Mouse (Mus musculus): ENCODE results near the gene Adipoq.

Gene Adipoq

DNA sequence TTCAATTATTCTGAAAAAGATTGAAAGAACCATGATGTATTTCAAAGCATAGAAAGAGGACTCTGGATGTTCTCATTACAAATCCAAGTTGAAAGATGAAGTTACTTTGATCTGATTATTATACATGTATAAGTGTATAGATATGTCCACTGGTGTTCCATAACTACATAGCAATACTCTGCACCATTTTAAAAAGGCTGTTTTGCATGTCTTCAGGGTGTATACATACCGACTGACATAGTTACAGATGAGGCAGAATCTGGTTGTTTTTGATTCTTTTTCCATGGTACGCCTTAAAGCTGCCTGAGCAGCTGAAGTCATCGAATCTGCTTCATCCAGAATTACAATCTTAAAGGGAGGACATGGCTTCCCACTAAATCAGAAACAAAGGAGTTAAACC is 30.9 kb upstream of the Adipoq start:
- no peak for DNase-seq (ENCODE audit: low spot score)

DNA sequence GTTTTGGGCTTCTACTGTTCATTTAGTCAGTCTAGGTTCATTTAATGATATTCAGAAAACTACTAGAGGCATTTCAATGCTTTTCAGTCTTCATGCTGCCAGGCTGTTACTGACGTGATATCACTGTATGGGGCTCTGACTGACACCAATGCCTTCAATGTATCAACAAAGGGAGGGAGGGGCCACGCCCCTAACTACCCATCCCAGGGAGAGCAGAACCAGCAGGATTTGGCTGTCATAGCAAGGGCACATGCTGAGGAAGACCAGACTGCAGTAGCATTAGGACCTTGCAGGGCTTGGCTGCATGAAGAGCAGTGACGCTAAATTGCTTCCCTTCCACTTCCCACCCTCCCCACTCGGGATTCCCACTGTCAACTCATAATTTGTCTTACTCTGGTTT is 29.2 kb upstream of the Adipoq start:
- no peak for DNase-seq (ENCODE audit: low spot score)

DNA sequence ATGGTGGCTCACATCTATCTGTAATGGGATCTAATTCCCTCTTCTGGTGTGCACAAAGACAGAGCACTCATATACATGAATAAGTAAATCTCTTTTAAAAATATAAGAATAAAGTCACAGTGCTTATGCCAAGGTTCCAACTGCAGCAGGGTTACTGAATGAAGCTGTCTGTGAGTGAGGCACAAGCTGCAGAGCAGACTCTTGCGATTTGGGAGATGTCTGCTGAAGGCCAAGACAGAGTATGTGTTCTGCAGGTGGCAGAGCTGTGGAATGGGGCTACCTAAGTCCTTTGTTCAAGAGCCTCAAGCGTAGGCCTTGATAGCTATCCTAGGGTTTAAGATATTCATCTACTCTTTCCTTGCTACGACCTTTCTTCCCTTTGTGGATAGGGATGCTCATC is 23.9 kb upstream of the Adipoq start:
- no peak for DNase-seq (ENCODE audit: low spot score)

DNA sequence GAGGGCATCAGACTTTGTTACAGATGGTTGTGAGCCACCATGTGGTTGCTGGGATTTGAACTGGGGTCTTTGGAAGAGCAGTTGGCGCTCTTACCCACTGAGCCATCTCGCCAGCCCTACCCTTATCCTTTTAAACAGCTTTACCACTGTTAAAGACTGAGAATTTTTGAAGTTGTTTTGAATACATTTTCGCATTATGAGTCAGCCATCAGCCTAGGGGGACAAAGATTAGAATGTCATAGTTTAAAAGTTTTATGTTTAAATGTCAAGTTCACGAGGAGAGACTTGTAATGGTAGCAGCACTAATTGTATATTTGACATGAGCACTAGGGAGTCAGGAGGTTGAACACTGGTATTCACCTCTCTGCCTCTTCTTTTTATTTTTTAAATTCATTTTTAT is 23.2 kb upstream of the Adipoq start:
- DNase-seq (ENCODE audit: low spot score) = no peak

DNA sequence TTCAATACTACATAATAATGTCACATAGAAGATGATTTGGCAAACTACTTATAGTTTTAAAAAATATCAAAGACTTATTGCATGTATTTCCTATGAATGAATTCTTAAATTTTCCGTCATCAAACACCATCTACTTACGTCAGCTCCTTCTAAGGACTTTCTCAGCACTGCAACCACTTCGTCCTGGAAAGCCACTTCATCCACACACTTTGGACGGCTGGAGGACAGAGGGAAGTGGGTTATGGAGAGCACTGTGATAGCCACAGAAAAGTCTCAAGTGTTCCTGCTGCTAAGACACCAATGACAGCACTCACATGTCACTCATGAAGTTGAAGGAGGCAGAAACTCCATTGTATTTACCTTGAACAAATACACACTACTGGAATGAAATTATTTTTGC is 21.9 kb upstream of the Adipoq start:
- DNase-seq (ENCODE audit: low spot score) = no peak

DNA sequence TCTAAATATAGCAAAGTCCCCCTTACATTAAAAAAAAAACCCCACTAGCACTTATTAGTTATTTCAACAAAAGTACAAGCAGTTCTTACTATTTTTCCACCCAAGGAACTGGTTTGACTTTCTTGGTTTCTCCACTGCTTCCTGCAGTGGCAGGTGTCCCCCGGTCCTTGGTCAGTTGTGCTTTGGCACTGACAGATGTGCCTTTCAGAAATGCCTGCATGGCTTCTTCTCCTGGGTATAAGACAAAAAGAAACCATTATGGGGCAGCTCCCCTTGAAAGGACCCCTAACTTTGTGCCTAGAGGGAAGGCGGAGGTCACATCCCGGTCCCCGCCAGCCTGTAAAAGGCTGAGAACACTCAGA is 19.0 kb upstream of the Adipoq start:
- DNase-seq (ENCODE audit: low spot score) = no peak

DNA sequence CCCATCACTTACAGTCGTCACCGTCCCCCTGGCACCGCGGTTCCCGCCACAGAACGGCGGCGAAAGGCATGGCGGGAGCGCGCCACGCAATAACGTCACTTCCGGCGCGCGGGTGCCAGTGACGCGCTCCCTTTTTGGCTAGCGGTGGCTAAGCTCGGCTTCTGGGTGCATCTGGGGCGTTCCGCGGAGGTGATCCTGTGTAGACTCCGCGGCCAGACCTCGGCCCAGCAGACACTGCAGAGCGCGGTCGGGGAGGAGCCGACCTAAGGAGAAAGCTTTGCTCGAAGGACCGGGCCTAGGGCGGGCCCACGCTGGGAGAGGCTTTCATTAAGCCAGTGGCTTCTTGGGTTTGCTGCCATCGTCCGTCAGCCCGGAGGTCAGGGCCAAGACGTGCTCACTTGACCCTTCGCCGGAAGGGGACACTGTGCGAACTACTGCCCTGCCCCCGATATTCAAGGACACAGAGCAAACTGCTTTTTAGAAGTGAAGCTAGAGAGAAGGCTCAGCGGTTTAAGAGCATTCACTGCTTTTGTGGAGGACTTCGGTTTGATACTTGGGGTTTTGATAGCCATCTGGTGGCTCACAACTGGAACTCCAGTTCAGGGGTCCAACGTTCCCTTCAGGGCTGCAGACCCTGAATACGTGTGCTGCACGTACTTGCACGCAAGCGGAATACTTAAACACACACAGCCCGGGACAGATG is 18.5 kb upstream of the Adipoq start, which contains the start of gene Rfc4:
Gene Rfc4, minus strand, starts transcription at position 65 of the 703 bp plus-strand sequence.
- peak; percentile 92 for DNase-seq (ENCODE audit: low spot score)

DNA sequence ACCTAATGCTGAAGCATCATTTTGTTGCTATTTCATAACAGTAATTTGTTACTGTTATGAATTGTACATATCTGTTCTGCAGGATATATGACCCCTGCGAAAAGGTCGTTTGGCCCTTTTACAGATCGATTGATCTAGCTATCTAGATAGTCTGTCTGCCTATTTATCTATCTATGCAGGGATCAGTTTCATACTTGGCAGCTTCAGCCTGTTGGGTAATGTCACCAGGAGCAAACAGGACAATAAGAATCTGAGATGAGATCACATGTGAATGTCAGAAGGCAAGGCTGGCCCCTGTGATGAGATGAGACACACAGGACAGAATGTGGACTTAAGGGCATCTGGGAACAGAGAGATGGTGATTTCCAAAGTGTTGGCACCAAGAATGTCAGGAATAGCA is 16.0 kb upstream of the Adipoq start:
- no peak for DNase-seq (ENCODE audit: low spot score)

DNA sequence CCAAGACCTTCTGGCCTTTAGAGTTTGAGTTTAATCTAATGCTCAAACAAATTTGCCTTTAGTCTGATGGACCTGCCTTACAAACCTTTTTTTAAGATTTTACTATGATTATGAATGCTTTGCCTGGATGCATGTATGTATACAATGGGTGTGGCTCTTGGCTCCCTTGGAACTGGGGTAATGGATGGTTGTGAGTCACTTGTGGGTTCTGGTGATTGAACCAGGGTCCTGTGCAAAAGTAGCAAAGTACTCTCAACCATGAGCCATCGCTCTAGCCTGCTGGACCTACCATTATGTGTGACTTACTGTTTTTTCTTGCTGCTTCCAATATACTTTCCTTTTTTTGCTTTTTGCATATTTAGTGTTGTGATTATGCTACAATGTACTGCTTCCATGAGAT is 14.0 kb upstream of the Adipoq start:
- DNase-seq (ENCODE audit: low spot score) = no peak

DNA sequence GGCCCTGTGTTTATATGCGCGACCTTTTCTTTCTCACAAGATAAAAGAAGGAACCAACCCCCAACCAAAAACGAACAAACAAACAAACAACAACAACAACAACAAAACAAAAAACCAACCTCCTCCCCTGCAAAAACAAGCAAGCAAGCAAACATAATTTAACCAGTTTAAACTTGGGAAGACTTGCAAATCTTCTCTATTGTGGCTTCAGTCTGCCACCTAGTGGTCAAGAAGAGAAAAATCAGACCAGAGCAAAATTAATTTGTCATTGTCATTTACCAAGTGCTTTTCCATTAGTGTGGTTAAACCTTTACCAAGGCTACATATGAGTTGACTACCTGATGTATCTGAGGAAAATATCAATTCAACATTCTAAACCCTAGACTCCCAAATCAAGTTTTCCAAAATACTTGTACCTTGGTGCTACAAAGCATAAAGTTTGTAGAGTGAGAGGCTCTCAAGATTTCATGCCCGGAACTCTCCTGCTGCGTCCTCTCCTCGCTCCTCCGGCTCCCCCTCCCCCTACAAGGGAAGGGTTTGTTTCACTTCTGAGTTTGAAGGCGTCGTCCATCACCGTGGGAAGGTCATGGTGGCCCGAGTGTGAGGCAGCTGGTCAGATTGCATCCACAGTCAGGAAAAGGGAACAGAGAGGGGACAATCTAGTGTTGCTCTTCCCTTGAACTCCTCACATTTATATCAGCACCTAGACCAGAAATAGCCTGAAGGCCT is 10.8 kb upstream of the Adipoq start:
- DNase-seq (ENCODE audit: low spot score) = no peak

DNA sequence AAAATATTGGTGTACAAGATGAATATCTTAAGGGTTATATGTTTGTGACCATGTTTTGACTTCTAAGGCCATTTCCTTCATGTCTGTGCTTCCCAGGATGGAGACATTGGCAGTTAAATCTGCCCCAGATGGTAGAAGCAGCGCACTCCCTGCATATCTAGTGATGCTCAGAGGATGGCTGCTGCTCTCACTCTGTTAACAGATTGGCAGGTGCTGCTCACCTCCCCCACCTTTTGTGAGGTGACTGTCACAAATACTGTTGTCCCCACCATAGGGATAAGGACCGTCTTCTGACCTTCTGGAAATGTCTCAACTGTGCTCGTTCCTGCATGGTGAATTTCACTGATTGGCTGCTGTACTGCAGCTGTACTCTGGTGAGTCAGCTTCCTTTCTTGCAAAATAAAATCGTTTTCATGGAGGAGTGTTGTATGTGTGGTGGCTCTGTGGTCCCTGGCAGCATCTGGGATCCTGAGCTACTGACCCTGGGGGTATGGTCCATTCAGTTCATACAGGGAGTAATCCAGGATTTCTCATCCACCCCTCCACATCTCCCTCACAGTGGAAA is 9.8 kb upstream of the Adipoq start:
- no peak for DNase-seq (ENCODE audit: low spot score)

DNA sequence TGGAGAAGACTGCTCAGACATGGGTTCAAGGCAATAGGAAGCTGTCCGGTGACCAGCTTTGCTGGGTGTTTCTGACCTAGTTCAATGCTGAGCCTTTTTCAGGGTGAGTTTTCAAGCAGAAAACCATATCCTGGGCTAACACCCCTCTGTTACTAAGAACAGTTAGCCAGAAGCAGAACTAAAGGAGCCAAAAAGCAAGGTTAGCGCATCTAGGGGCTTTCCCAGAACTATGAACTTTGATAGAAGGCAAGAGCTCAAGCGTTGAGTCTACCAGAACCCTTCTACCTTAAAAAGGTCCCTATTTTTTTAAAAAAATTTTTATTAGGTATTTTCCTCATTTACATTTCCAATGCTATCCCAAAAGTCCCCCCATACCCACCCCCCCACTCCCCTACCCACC is 5.4 kb upstream of the Adipoq start:
- no peak for DNase-seq (ENCODE audit: low spot score)

DNA sequence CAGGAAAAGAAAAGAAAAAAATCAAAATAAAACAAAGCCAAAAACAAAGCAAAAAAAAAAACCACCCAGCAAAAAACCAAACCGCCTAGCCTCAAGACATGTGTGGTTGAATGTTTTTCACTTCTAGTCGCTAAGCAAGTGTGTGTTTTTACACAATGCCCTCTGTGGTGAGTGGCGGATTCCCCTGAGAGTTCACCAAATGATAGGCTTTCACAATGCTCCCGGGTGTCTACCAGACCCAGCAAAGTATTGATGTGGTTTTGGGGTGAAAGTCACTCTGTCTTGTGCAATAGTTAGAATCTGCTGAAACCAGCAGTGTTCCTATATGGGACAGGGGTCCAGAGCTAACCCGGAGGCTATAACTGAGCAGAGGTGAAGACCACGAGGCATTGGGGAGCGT is 2.0 kb upstream of the Adipoq start:
- no peak for DNase-seq (ENCODE audit: low spot score)

DNA sequence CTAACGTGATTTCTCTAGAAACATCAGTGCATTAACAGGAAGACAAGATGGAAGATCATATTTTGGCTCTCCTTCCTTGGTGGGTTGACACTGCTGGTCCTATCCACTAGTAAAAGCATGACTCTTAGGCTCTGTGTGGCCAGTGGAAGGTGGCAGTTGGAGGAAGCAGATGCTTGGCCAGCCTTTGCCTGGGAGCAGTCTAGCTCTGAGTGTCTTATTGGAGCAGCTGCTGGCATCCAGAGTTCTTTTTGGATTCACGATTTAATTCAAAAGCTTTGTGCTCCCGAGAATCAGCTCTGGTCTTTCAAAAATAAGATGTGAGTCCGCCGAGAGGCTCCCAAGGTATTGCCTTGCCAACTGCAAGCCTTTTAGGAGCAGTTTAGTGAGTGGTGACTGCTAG is 1.1 kb upstream of the Adipoq start:
- DNase-seq (ENCODE audit: low spot score) = no peak

DNA sequence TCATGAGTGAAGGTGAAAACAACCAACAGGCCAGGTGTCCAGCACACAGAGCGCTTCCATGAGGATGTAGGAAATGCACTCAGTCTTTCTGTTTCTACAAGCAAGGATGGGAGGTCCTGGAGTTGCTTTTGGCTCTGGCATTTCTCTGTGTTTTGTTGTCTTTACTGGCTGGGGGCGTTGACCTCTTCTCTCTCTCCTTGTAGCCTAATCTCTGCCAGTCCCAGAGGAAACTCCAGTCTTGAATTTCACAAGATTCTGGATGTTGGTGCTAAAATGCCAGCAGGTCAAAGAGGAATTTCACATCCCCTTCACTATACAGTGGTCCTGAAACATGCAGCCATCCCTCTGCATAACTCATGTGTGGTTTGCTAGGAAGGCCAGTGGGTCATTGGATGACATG is 2.6 kb downstream of the Adipoq start:
- DNase-seq (ENCODE audit: low spot score) = no peak

DNA sequence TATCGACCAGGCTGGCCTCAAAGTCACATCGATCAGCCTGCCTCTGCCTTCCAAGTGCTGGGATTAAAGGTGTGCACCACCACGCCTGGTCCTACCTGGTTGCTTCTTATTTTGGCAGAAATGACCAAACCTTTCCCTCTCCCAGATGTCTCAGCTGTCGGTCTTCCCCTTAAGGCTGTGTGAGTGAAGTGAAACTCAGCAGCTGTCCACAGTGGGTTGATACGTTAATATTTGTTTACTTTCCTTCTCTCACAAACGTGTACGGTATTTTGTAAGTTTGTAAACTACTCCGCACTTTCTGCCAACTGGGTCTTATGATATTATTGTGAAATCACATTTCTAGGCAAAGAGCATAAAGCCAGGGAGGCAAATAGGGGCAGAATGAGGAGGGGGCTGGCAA is 3.1 kb downstream of the Adipoq start:
- DNase-seq (ENCODE audit: low spot score) = no peak

DNA sequence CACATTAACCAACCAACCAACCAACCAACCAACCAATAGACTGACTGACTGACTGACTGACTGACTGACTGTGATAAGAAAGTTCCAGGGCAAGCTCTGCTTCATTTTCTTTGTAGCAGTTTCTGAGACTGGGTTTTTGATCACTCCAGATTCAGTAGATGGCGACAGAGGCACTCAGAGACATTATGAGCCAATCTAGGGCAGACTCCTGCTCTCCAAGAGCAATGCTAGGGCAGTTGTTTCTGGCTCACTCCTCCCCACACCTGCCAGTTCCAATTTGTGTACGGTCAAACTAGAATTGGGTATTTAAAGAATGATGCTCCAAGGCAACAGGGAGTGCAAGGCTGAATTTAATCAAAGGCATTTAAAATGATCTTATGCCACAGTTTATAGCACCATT is 5.1 kb downstream of the Adipoq start:
- no peak for DNase-seq (ENCODE audit: low spot score)

DNA sequence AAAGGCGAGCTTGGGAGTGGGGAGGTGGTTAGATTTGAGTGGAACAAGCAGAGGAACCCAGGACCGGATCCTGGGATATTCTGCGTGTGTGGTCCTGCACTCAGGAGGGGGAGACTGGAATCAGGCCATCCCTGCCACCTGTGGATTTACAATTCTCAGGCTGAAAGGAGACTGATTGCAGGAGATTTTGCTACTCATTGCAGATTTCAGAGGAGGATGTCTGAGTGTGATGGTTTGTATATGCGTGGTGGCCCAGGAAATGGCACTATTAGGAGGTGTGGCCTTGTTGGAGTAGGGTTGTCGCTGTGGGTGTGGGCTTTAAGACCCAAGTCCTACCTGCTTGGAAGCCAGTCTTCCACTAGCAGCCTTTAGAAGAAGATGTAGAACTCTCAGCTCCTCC is 7.9 kb downstream of the Adipoq start:
- DNase-seq (ENCODE audit: low spot score) = no peak

DNA sequence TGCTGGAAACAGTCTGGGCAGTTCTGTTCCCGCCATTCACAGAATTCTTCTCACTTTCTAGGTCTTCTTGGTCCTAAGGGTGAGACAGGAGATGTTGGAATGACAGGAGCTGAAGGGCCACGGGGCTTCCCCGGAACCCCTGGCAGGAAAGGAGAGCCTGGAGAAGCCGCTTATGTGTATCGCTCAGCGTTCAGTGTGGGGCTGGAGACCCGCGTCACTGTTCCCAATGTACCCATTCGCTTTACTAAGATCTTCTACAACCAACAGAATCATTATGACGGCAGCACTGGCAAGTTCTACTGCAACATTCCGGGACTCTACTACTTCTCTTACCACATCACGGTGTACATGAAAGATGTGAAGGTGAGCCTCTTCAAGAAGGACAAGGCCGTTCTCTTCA is 10.7 kb downstream of the Adipoq start:
- DNase-seq (ENCODE audit: low spot score) = no peak

DNA sequence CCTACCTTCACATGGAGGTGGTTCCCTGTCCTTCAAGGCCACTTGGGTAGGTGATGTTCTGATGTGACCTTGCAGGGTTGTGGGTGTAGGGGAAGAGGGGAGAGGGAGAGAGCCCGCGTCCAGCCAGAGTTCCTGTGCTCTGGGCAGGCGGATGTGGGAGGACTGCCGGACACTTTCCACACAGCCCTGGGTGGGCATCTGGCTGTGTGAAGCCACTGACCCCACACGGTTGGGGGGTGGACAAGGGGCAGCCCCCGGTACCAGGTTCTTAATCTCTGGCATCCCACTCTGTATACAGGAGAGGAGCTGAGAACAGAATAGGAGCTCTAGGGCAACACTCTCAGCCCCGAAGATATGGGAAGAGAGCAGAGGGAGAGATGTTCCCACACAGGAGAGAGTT is 12.0 kb downstream of the Adipoq start:
- DNase-seq (ENCODE audit: low spot score) = no peak

DNA sequence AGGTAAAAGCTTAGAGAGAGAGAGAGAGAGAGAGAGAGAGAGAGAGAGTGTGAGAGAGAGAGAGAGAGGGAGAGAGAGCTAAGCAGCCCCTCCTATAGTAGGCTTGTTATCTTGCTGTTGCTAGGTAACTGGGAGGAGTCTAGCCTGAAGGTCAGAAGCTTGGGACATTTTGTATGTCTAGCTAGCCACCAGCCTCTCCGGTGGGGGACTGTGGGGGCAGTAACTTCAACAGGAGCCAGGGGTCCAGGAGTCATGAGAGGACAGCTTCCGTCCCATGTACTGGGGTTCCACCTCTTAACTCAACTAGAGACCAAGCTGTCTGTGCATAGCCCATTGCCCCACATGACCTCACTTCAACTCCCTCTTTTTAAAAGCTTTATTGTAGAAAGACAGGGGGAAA is 12.6 kb downstream of the Adipoq start:
- DNase-seq (ENCODE audit: low spot score) = no peak

DNA sequence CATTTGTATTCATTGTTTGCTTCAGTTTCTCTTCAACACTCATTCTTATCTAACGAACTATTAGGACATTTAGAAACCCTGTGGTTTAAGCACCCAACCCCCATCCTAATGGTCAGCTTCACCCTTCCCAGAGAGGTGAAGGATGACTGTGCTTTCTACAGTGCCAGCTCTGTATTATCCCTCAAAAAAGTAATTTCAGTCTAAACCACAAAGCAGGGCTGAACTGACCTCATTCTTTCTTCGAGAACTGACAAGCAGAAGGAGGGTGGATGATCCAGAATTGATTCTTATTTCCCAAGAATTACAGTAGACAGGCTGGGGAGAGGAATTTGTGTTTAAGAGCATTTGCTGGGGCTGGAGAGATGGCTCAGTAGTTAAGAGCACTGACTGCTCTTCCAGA is 13.4 kb downstream of the Adipoq start:
- DNase-seq (ENCODE audit: low spot score) = no peak

DNA sequence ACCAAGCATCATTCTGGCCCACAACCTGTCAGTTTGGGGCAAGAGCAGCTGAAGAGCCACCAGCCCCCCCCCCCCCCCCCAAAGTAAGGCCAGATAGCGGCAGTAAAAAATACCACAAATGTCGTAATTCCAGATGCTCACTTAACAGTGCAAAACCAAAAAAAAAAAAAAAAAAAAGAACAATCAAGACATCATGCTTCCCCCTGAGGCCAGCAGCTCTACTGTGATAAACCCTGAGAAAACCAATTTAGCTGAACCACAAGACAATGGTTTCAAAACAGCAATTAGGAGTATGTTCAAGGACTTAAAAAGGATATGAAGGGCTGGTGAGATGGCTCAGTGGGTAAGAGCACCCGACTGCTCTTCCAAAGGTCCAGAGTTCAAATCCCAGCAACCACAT is 15.8 kb downstream of the Adipoq start:
- no peak for DNase-seq (ENCODE audit: low spot score)

DNA sequence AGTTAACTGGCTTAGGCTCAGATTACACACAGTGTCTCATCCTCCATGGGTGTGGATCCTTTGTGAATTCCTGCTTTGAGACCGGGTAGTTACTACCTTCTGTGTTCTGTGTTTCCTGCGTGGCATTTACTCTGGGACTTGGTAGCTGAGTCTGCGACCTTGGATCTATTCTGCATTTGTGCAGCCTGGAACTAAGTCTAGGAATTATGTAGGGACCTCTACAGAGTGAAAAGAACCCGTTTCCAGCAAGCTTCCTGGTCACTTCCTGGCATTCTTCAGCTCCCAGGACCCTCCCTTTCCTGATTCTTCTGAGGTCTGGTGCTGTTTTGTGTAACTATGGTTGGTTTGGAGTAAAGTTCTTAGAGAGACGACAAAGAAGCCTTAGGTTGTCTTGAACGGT is 18.1 kb downstream of the Adipoq start:
- DNase-seq (ENCODE audit: low spot score) = no peak
